Mouse (Mus musculus) kidney, adult 2 months (tissue): ENCODE results near the gene Cnst.

ENCODE experiments used
- CTCF ChIP-seq: fragments of 200-500 bp; conservative IDR thresholded peaks from 2 replicates; pipeline ENCODE4 v1.5.1; 2011; ENCODE audit warnings: low read depth, mild to moderate bottlenecking, control low read depth, low read length, moderate library complexity, mixed read lengths; ENCODE audit not compliant: insufficient read depth, insufficient read length
- POLR2A ChIP-seq: fragments of 200-500 bp; IDR thresholded peaks from one replicate; pipeline ENCODE4 v1.6.1; 2011; ENCODE audit warnings: low read depth, low read length, control low read depth

DNA sequence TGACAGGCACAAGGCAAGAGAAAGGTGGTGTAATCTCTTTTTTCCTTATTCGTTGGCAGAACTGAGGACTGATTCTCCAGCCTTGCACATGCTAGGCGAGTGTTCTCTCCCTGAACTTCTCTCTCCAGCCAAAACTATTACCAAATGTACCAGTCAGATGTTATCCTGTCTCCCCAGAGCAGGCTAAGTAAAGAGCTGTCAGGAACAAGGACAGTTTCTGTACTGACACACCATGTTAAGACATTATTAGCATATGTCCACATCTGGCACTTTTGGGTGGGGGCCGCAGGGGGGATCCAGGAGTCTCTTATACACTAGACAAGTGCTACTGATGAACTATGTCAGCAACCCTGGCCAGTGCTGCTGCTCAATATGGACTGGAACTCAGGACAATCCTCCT is 10.8 kb downstream of the Cnst start:
- no peak for TF ChIP-seq CTCF
- no peak for TF ChIP-seq POLR2A
